Mouse (Mus musculus): ENCODE data around the gene Pygm. TPM values are rescaled to one million over a fixed set of nuclear protein-coding genes. Genes with fewer than 3 reads are reported as not detected.

Pygm gene
- total RNA-seq, 2 experiments from 2014 or later: 6,181 to 10,031 TPM

DNA sequence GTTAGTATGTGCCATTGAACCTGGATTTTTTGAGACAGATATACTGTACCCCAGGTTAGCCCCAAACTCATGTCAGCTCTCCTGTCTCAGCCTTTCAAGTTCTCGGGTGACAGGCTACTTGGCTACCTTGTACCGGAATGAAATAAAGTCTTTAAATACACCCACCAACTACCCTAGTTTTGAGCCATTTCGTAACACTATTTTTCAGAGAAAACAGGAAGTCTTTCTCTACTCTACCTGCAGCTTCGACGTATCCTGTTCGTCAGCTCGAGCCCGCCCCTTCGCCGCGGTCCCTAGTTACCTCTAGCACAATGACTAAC, 21.1 kb upstream of the Pygm start:
- Histone ChIP-seq H3K4me3 (peak overlapping the region; percentile 98), H3K27ac (peak overlapping the region; percentile 95)
- intact Hi-C loops (cut with DNase I): no loop called here
- DNase-seq: no peak
- no peak for TF ChIP-seq CTCF (IDR thresholded peaks at IDR 0.05)

DNA sequence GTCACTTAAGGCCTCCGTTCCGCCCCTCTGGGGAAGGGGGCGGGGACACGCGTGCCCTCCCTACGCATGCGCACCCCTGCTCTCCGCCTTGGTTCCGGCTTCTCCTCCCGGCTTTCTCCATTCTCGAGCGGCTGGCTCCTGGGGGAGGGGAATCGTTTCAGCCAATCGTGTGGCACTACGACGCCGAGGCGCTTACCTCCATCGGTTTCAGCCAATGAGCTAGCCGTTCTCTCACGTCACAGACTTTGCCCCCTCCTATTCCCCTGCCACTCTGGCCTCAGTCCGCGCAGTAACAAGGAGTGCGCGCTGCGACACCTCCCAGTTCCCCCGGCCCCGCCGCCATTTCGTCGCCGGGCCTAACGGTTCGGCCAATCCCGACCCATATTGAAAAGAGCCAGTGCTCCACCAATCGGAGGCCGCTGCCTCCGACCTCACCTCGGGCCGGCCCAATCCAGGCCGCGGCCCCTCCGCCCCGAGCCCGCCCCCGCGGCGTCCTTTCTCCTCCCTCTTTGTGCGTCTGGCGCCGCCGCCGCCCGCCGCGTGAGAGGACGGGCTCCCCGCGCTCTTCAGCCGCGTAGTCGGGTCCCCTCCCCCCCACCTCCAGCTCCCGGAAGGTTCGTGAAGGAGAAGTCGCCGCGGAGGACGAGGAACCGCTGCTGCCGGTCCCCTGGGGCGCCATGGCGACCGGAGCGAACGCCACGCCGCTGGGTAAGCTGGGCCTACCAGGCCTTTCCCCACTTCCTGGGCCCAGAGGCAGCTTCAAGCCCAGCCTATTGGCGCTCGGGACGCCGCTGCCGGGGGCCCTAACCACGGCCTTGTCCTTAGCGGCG, 20.6 kb upstream of the Pygm start, which contains the start of gene Sf1:
Gene Sf1 (plus strand): TSS at position 280 of the 830 bp plus-strand sequence.
- peak within 1 kb of the TSS; percentile 95 for H3K27ac ChIP-seq
- peak; percentile 100 for DNase-seq
- H3K4me3 ChIP-seq: peak within 1 kb of the TSS; percentile 98
- intact Hi-C loops (cut with DNase I): no loop called here
- no peak for TF ChIP-seq CTCF (IDR thresholded peaks at IDR 0.05)

DNA sequence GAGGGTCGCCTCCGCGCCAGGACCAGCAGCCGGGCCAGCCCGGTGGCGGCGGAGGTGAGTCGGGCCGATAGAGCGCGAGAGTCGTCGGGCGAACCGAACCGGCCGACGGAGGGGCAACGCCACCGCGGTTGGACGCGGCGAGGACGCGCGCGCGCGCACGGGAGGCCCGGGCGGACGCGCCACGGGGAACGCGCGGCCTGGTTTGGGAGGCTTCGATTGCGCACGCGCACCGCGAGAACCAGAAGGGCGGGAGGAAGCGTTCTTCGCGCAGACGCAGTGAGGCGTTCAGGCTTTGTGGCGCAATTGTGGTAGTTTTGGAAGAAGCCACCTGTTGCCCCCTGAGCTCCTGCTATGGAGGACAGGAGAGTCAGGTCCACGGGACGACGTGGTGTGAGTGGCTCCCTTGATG, 19.9 kb upstream of the Pygm start:
- peak; percentile 97 for DNase-seq
- Histone ChIP-seq H3K27ac (peak overlapping the region; percentile 95), H3K4me3 (peak overlapping the region; percentile 98)
- intact Hi-C loops (cut with DNase I): no loop called here
- TF ChIP-seq CTCF (IDR thresholded peaks at IDR 0.05): no peak

DNA sequence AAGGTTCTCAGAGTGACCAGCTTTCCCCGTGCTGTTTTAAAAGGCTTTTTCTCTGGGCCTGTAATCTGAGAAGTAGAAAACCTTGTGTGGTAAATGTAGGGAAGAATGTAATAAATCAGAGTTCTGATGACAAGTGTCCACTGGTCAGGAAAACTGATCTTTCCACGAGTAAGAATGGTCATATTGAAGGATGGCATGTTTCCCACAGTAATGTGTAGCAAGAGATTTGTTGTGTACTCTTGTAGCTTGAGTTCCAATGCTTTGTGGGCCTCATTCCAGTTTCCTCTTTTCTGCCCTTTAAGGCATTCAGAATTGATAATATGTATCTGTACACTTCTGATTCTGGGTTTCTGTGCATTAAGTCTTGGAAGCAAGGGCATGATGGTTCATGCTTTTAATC, 19.4 kb upstream of the Pygm start:
- DNase-seq: no peak
- intact Hi-C loops (cut with DNase I): no loop called here
- peak overlapping the region; percentile 95 for H3K27ac ChIP-seq
- no peak for TF ChIP-seq CTCF (IDR thresholded peaks at IDR 0.05)
- peak overlapping the region; percentile 98 for H3K4me3 ChIP-seq

DNA sequence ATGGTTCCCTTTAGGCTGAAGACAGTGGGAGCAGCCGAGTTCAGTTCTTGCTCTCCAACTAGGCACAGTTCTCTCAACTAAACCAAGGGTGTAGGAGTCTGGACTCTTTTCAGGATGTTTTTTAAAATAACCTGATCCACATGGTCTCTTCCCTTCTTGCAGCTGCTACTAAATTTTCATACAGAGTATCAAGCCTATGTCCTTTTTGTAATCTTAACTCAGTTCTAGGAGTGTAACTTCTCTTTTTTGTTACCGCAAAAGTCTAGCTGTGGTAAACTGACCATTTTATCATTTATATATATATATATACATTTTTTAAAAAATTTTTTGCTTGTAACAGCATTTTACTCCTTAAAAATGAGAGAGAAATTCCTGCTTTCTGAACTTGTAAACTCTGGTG, 14.0 kb upstream of the Pygm start:
- peak overlapping the region; percentile 72 for H3K27ac ChIP-seq
- intact Hi-C loops (cut with DNase I): no loop called here

DNA sequence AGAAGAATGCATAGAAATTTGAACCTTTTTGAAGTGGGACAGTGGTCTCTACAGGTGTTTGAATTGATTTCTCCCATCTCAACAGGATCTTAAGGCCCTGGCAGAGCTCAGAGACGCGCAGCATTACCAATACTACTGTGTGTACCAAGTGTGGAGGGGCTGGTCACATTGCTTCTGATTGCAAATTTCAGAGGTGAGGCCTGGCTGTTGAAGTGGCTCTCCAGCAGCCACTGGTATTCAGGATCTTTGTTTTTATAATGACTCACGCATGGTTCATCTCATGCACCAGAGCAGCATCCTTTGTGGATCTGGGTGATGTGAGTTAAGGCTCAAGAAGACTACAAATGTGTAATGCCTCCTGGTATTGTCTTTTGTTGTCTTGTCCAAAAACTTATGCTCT, 11.8 kb upstream of the Pygm start:
- intact Hi-C loops (cut with DNase I): loop anchor here (2.0 kb wide), 1 partner anchor 28 kb away; no protein-coding TSS in a partner anchor
- TF ChIP-seq CTCF (IDR thresholded peaks at IDR 0.05): no peak
- Histone ChIP-seq H3K27ac (no peak overlapping the region), H3K4me3 (no peak overlapping the region)
- peak; percentile 8 for DNase-seq

More for the DNA sequence above, 14.0 kb upstream of the Pygm start:
- no peak for TF ChIP-seq CTCF (IDR thresholded peaks at IDR 0.05)
- peak overlapping the region; percentile 13 for H3K4me3 ChIP-seq
- DNase-seq: peak; percentile 16

DNA sequence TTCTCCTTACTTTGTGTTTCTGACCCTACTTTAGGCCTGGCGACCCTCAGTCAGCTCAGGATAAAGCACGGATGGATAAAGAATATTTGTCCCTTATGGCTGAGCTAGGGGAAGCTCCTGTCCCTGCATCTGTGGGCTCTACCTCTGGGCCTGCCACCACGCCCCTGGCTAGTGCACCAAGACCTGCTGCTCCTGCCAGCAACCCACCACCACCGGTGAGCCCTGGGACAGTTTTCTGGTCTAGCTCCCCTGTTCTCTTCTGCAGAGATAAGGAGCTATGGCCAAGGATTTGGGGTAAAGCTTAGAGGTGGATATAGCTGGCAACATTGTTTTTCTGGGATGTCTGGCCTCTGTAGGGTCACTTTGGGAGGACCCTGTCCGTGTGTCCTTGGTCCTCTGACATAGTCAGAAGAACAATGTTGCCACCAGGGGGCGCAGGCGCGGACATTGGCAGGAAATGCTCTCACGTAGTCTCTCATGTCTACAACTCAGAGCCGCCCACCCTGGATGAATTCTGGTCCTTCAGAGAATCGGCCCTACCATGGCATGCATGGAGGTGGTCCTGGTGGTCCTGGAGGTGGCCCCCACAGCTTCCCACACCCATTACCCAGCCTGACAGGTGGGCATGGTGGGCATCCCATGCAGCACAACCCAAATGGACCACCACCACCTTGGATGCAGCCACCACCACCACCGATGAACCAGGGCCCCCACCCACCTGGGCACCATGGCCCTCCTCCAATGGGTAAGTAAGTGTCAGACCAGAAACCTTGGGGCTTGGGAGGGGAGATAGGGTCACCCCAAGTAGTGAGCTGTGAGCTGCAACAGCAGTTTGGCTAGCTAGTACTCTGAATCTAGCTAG, 10.4 kb upstream of the Pygm start:
- peak; percentile 87 for TF ChIP-seq CTCF (IDR thresholded peaks at IDR 0.05)
- DNase-seq: peak; percentile 92
- H3K4me3 ChIP-seq: peak overlapping the region; percentile 60
- H3K27ac ChIP-seq: peak overlapping the region; percentile 92
- intact Hi-C loops (cut with DNase I): loop anchor here (2.0 kb wide), 1 partner anchor 27 kb away; no protein-coding TSS in a partner anchor

DNA sequence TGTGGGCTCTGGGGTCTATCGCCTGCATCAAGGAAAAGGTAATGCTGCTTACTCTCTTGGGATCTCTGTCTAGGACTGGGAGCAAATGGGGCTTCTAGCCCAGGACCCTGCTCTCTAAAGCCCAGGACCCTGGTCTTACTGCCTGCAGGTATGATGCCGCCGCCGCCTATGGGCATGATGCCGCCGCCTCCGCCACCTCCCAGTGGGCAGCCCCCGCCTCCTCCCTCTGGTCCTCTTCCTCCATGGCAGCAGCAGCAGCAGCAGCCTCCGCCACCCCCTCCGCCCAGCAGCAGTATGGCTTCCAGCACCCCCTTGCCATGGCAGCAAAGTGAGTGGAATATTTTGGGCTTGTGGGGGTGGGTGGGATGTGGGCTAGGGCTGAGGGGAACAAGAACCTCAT, 9.6 kb upstream of the Pygm start:
- no peak for TF ChIP-seq CTCF (IDR thresholded peaks at IDR 0.05)
- intact Hi-C loops (cut with DNase I): no loop called here

DNA sequence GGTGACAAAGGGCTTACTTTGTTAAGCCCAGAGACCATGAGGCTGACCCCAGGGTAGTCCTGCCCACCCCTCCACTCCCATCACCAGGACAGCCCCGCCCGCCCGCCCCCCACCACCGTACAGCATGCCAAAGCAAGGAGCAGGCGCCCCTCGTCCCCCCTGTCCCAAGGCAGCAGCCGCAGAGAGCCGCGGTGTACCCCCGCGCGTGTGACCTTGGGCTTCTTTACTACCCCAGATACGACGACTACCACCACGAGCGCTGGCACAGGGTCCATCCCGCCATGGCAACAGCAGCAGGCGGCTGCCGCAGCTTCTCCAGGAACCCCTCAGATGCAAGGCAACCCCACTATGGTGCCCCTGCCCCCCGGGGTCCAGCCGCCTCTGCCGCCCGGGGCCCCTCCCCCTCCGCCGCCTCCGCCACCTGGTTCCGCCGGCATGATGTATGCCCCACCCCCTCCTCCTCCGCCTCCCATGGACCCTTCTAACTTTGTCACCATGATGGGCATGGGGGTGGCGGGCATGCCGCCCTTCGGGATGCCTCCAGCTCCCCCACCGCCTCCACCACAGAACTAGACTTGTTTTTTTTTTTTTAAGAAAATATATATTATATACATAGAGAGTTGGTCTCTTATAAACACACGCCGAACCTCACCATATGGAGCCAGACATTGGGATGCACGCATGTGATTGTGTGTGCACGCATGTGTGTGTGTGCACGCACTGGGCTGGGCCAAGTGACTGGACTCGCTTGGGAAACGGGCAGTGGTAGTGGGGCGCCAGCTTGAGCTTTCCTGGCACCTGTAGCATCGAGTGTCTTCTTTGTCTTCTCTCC, 8.6 kb upstream of the Pygm start:
- TF ChIP-seq CTCF (IDR thresholded peaks at IDR 0.05): no peak
- intact Hi-C loops (cut with DNase I): loop anchor here (1.0 kb wide), 1 partner anchor 9 kb away; the partner anchor contains the start of gene Pygm

More for the DNA sequence above, 9.6 kb upstream of the Pygm start:
- DNase-seq: peak; percentile 50
- Histone ChIP-seq H3K27ac (peak overlapping the region; percentile 92), H3K4me3 (peak overlapping the region; percentile 60)

DNA sequence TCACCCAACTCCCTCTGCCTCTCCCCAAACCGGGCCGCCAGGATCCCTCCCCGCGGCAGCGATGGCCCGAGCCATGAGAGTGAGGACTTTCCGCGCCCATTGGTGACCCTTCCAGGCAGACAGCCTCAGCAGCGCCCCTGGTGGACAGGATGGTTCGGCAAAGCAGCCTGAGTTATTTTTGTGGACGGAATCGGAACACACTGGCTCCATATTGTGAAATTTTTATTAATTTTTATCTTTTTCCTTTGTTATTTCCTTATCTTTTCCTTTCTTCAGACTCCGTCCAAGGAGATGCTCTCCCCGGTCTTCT, 8.0 kb upstream of the Pygm start:
- peak overlapping the region; percentile 92 for H3K27ac ChIP-seq
- peak overlapping the region; percentile 64 for H3K4me3 ChIP-seq
- intact Hi-C loops (cut with DNase I): loop anchor here (1.0 kb wide), 1 partner anchor 8 kb away; the partner anchor contains the start of gene Pygm
- TF ChIP-seq CTCF (IDR thresholded peaks at IDR 0.05): peak; percentile 79
- DNase-seq: peak; percentile 88

More for the DNA sequence above, 8.6 kb upstream of the Pygm start:
- Histone ChIP-seq H3K4me3 (peak overlapping the region; percentile 64), H3K27ac (peak overlapping the region; percentile 92)
- DNase-seq: peak; percentile 52

DNA sequence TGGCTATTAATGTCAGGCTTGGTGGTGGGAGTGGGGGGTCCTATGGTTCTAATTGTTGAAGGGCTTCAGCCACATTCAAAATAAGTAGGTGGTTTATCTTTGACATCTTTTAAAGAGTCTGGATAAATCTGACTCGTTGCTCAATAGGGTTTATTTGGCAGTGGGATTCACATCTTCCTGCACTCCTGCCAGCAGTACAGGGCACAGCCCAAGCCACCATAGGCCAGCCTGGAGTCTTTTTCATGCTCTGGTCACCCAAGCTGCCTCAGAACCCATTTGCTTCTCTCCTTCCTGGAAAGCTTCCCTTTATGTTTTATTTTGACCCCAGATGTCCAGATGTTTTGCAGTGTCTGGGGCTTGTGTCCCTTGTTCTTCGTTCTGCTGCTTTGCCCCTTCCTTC, 7.6 kb upstream of the Pygm start:
- H3K27ac ChIP-seq: peak overlapping the region; percentile 92
- intact Hi-C loops (cut with DNase I): loop anchor here (1.0 kb wide), 1 partner anchor 8 kb away; the partner anchor contains the start of gene Pygm
- no peak for TF ChIP-seq CTCF (IDR thresholded peaks at IDR 0.05)
- DNase-seq: peak; percentile 68
- peak overlapping the region; percentile 64 for H3K4me3 ChIP-seq
